Mouse (Mus musculus): ENCODE results near the gene Fgfr2. TPM values are rescaled to one million over a fixed set of nuclear protein-coding genes. Genes with fewer than 3 reads are reported as not detected.
A peak's percentile ranks its signal among the peaks of the same experiment; 100 is the strongest.
"Not testable (repeated sequence)": the region's sequence is repeated elsewhere in the genome, so short reads cannot be mapped to it uniquely, and the experiment has no call there.

Gene Fgfr2
- polyA plus RNA-seq, 1 experiment from 2014 or later: 92.5 TPM

DNA sequence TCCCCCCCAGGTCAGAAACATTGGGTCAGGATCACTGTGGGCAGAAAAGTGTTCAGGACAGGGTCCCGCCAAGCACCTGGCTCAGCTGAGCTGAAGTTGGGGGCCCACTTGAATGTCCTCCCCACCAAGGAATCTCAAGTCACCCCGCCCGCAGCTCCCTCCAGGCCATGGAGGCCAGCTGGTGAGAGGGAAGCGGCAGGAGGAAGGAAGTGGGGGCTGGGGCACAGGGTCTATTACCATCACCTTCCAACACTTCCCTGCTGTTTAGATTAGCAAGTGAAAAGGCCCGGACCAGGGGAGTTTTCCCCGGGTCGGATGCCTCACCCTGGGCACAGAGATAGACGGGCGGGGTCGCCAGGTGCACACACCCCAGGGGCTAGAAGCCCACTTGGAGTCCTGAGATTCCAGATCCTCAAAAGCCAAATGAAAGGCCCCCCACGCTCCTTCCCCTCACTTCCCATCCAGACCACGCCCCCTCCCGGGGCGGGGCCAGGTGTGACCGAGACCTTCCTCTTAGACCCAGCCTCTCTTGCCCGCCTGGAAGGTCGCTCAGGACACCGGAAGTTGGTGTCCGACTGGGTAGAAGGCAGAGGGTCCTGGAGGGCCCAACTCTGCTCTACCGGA is 8.2 kb downstream of the Fgfr2 start:
- H3K36me3 ChIP-seq: peaks cover 6% of the 10 kb centered on the region
- WGBS: 11% methylated on average over 20 of the region's 20 CpGs
- H3K27ac ChIP-seq: peak overlapping the region; percentile 75
- H3K27me3 ChIP-seq (ENCODE audit: insufficient read depth, poor library complexity, severe bottlenecking): no peaks in the 10 kb centered on the region
- peak overlapping the region; percentile 39 for H3K4me3 ChIP-seq
- H3K9me3 ChIP-seq: no peaks in the 10 kb centered on the region
- DNase-seq (ENCODE audit: low spot score): peak; percentile 29
- H3K4me1 ChIP-seq (replicated peaks): peaks cover 94% of the 10 kb centered on the region

DNA sequence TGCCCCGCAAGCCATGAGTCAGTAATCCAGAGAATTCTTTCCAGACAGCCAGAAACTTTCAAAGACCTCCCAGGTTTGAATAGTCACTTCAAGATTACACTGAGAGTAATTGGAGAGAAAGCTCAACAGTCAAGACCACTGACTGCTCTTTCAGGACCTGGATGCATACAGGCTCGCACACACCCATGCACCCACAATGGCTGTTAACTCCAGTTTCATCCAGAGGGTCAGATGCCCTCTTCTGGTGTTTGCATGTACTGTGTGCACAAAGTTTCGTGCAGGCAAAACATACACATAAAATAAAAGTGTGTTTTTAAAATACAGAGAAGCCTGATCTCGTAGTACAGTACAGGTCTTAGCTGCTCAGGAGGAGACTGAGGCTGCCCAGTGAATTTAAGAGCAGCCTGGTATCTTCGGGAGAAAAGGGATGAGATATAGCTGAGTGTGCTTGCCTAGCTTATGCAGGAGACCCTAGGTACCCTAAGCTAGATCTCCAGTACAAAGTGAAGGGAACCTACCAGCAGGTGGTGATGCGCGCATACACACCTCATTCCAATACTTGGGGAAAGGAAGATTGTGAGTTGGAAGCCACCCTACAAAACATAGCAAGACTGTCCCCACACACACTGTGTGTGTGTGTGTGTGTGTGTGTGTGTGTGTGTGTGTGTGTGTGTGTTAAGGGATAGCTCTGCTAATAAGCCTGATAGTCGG is 9.8 kb downstream of the Fgfr2 start:
- WGBS: 75% methylated on average over 8 of the region's 8 CpGs
- peaks cover 85% of the 10 kb centered on the region for H3K4me1 ChIP-seq (replicated peaks)
- H3K9me3 ChIP-seq: no peaks in the 10 kb centered on the region
- no peak overlapping the region for H3K4me3 ChIP-seq
- peaks cover 13% of the 10 kb centered on the region for H3K36me3 ChIP-seq
- peak overlapping the region; percentile 63 for H3K27ac ChIP-seq
- DNase-seq (ENCODE audit: low spot score): no peak
- H3K27me3 ChIP-seq (ENCODE audit: insufficient read depth, poor library complexity, severe bottlenecking): no peaks in the 10 kb centered on the region

DNA sequence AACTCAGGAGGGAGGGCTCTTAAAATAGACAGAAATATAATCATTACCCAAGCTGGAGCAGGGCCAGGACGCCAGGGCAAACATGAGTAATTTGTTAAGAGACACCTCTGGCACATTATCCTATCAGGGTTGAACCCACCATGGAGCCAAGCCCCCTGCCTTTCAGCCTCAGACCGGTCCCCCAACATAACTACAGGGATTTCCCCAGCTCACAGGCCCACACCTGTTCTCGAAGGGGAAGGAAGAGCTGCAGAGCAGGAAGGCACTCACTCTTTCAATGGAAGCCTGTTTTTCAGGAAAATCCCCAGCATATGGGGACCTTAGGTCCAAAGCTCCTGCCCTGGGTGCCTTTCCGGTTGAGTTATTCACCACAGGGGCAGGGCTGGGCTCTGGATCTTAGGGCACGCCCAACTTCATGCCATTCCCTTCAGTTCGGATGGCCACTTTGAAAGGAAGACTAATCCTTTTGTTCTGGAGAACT is 10.8 kb downstream of the Fgfr2 start:
- Histone ChIP-seq H3K36me3 (peaks cover 16% of the 10 kb centered on the region), H3K9me3 (no peaks in the 10 kb centered on the region), H3K4me1 (replicated peaks) (peaks cover 75% of the 10 kb centered on the region), H3K4me3 (no peak overlapping the region), H3K27me3 (ENCODE audit: insufficient read depth, poor library complexity, severe bottlenecking) (no peaks in the 10 kb centered on the region), H3K27ac (peak overlapping the region; percentile 63; the same call in 1 of the 2 replicates)
- 10% methylated on average over 6 of the region's 6 CpGs for WGBS
- DNase-seq (ENCODE audit: low spot score): peak; percentile 33

DNA sequence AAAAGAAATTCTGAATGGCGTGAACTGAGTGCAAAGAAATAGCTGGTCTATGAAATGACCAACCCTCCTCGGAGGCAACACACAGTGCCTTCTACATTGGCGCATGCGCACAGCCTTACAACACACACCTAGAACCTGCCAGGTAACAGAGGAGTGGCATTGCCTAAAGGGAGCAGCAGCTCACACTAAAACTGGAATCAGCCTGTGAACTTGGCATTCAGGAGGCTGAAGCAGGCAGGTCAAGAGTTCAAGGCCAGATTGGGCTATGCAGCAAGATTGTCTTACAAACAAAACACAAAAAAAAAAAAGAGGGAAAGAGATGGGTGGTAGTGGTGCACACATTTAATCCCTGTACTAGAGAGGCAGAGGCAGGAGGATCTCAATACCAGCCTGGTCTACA is 13.7 kb downstream of the Fgfr2 start:
- Histone ChIP-seq H3K4me1 (replicated peaks) (peaks cover 46% of the 10 kb centered on the region), H3K4me3 (no peak overlapping the region), H3K36me3 (peaks cover 16% of the 10 kb centered on the region), H3K27me3 (ENCODE audit: insufficient read depth, poor library complexity, severe bottlenecking) (no peaks in the 10 kb centered on the region), H3K27ac (no peak overlapping the region), H3K9me3 (no peaks in the 10 kb centered on the region)
- DNase-seq (ENCODE audit: low spot score): no peak
- WGBS: 95% methylated on average over 4 of the region's 4 CpGs

DNA sequence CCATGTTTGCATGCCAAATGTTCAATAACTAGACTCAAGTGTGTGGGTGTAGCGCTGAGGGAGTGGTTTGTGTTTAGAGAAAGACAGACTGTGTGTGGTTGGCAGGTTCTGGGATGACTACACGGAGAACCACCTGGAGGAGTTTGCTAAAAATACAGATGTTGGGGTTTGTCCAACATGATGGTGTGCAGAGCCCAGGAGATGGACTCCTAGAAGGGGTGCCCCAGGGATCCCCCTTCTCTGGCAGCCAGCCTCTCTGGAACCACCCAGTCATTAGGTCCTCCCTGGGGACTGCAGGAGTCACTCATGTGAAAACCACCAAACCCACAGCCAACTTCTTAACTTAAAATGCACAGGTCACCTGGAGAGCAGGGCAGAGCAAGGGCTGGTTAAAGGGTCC is 14.5 kb downstream of the Fgfr2 start:
- peaks cover 38% of the 10 kb centered on the region for H3K4me1 ChIP-seq (replicated peaks)
- H3K27ac ChIP-seq: no peak overlapping the region
- no peak overlapping the region for H3K4me3 ChIP-seq
- no peaks in the 10 kb centered on the region for H3K9me3 ChIP-seq
- peaks cover 13% of the 10 kb centered on the region for H3K36me3 ChIP-seq
- DNase-seq (ENCODE audit: low spot score): no peak
- no peaks in the 10 kb centered on the region for H3K27me3 ChIP-seq (ENCODE audit: insufficient read depth, poor library complexity, severe bottlenecking)
- WGBS: 95% methylated on average over 2 of the region's 2 CpGs

DNA sequence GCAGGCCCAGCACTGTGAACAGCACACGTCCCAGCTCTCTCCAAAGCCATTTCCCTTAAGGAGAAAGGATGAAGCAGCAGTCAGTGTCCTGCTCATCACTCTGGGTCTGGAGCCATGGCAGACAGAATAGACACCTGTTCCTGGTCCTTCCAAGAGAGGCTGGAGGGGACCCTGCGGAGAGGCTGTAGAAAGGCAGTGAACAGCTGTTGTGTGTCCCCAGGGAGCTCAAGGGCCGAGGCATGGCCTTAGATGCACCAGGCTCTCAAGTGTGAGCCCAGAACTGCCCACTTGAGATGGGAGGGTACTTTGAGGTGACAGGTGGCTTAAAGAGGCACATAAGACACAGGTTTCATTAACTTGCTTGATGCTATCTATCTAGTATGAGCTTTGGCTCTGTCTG is 20.6 kb downstream of the Fgfr2 start:
- Histone ChIP-seq H3K9me3 (no peaks in the 10 kb centered on the region), H3K27me3 (ENCODE audit: insufficient read depth, poor library complexity, severe bottlenecking) (no peaks in the 10 kb centered on the region), H3K27ac (no peak overlapping the region), H3K36me3 (peaks cover 27% of the 10 kb centered on the region), H3K4me3 (no peak overlapping the region), H3K4me1 (replicated peaks) (peaks cover 49% of the 10 kb centered on the region)
- 62% methylated on average over 3 of the region's 3 CpGs for WGBS
- no peak for DNase-seq (ENCODE audit: low spot score)

DNA sequence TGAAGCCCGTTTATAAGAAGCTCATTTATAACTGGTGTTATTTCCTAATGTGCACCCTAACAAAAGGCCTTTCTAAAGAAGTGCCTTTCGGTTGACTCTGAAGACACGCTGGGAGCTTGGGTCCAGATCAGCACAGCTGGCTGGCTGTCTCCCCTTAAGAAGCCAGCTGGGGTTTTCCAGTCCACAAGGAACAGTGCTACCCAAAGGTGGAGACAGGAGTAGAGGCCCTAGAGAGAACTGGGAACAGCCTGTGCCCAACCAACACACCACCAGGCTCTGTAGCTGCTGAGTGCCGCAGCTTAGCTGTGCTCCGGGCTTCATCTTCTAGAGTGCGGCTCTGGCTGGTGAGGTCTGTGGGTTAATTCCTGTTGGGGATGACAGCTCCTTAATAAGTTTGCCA is 22.1 kb downstream of the Fgfr2 start:
- Histone ChIP-seq H3K36me3 (peaks cover 35% of the 10 kb centered on the region), H3K27ac (no peak overlapping the region), H3K27me3 (ENCODE audit: insufficient read depth, poor library complexity, severe bottlenecking) (no peaks in the 10 kb centered on the region), H3K4me3 (no peak overlapping the region), H3K4me1 (replicated peaks) (peaks cover 56% of the 10 kb centered on the region), H3K9me3 (no peaks in the 10 kb centered on the region)
- DNase-seq (ENCODE audit: low spot score): no peak
- 90% methylated on average over 6 of the region's 6 CpGs for whole genome bisulfite sequencing

DNA sequence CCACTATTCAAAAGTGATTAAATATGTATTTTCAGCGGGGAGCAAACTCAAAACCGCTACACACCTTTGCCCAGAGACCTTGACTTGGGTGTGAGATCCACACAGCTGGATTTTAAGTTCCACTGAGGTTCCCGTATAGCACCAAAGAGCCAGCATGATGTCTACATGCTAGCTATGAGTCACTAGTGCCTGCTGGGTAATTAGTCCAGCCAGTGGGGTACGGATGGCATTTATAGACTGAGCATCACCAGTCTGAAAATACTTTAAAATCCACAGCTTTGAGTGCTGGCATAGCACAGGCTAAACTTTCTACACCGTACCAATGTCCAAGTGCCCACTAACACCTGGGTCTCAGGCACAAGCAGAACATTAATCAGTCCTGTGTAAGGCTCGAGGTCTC is 23.0 kb downstream of the Fgfr2 start:
- peaks cover 56% of the 10 kb centered on the region for H3K4me1 ChIP-seq (replicated peaks)

DNA sequence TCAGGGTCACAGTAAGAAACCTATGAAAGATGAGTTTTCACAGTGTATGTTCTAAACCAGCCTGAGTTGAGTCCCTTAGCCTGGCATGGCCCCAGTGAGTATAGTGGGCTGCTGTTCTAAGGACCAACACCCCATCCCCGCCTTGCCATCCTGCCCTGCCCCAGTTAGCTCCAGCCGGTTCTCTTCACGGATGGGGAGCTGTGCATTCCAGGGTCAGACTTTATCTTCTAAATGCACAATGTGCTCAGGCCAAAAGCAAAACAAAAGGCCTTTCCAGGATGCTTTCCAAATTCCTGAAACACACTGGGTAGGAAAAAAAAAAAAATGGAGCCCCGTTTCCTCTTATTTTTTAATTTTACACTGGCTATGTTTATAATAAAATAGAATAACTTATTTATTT is 23.9 kb downstream of the Fgfr2 start:
- whole genome bisulfite sequencing: 54% methylated on average over 4 of the region's 4 CpGs
- Histone ChIP-seq H3K27me3 (ENCODE audit: insufficient read depth, poor library complexity, severe bottlenecking) (no peaks in the 10 kb centered on the region), H3K4me1 (replicated peaks) (peaks cover 56% of the 10 kb centered on the region), H3K27ac (no peak overlapping the region), H3K9me3 (no peaks in the 10 kb centered on the region), H3K36me3 (peaks cover 42% of the 10 kb centered on the region), H3K4me3 (no peak overlapping the region)
- DNase-seq (ENCODE audit: low spot score): no peak

More for the DNA sequence above, 23.0 kb downstream of the Fgfr2 start:
- no peak overlapping the region for H3K27ac ChIP-seq
- 75% methylated on average over 6 of the region's 6 CpGs for WGBS
- no peak overlapping the region for H3K4me3 ChIP-seq
- H3K9me3 ChIP-seq: no peaks in the 10 kb centered on the region
- H3K27me3 ChIP-seq (ENCODE audit: insufficient read depth, poor library complexity, severe bottlenecking): no peaks in the 10 kb centered on the region
- DNase-seq (ENCODE audit: low spot score): no peak
- peaks cover 40% of the 10 kb centered on the region for H3K36me3 ChIP-seq

DNA sequence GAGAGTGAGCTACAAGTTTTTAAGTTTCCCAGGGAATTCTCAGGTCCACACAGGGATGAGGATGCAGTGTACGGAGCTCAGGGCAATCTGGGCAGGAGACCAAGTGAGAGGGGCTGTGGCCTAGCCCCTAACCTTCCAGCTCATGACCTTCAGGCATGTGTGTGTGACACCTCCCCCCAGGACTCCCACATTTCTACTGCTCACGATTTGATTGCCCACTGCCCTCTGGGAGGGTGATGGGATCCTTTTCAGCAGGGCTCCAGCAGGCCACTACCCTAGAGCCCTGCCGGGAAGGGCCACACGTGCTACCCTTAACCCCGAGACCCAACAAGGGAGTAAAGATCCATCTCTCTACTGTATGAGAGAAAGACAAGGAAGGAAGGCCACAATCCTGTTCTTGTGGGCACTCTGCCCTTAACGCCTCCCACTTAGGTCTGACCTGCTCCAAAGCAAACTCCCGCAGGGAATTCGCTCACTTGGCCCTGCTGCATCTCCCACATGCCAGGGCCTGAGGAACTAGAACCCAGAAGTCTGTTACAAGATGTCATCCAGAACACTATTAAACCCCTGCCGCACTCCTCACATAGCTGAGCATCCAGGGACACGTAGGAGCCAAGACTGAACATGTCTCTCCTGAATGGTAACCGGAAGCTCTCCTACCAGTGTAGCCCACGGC is 24.9 kb downstream of the Fgfr2 start:
- peaks cover 49% of the 10 kb centered on the region for H3K36me3 ChIP-seq
- no peaks in the 10 kb centered on the region for H3K9me3 ChIP-seq
- 86% methylated on average over 12 of the region's 12 CpGs for WGBS
- no peak overlapping the region for H3K4me3 ChIP-seq
- no peak overlapping the region for H3K27ac ChIP-seq
- H3K27me3 ChIP-seq (ENCODE audit: insufficient read depth, poor library complexity, severe bottlenecking): no peaks in the 10 kb centered on the region
- peaks cover 53% of the 10 kb centered on the region for H3K4me1 ChIP-seq (replicated peaks)
- DNase-seq (ENCODE audit: low spot score): no peak

DNA sequence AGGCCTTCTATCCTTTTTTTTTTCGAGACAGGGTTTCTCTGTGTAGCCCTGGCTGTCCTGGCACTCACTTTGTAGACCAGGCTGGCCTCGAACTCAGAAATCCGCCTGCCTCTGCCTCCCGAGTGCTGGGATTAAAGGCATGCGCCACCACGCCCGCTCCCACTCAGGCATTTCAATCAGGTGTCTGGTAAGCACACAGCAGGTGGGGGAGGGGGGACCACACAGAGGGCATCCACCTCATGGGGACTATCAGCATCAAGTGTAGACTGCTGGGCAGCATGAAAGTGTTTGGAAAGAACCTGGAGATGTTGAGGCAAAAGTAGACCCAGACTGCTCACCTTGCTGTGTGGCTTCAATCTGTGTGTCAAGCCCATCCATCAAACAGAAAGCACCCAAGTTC is 27.5 kb downstream of the Fgfr2 start:
- H3K27me3 ChIP-seq (ENCODE audit: insufficient read depth, poor library complexity, severe bottlenecking); H3K4me3 ChIP-seq; H3K9me3 ChIP-seq; H3K27ac ChIP-seq; DNase-seq (ENCODE audit: low spot score): not testable (repeated sequence)
- Histone ChIP-seq H3K36me3 (peaks cover 55% of the 10 kb centered on the region), H3K4me1 (replicated peaks) (peaks cover 46% of the 10 kb centered on the region)
- 87% methylated on average over 7 of the region's 7 CpGs for WGBS

DNA sequence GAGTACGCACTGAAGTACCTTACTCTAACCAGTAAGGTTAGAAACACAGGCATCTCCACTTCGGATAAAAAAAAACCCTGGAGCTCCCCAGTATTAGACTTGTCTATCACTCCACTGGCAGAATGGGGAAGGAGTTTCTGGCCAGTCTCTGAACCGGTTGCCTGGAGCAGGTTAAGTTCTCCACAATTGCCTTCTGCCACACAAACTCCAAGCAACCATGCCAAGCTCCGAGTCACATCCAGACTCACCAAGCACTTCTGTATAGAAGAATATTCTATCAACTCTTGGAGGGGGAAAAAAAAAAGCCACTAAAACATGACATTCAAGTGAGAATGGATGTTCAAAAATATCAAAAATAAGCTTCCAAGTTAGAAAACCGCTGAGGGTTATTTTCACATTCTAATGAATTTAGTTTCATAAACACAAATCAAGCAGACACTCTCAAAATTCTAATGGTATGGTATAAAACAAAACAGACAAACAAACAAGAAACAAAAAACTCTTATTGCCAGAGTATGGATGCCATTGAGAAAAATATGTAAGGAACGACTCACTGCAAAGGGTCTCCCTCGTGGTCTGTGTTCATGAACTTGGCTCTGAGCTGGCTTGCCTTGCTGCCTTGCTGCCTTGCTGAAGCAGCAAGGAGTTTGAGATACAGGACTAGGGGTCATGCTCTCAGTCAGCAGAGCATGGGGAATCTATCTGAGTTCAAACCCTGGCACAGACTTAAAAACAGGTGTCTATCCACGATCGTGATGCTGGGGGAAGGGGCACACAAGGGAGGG is 28.2 kb downstream of the Fgfr2 start:
- Histone ChIP-seq H3K36me3 (peaks cover 55% of the 10 kb centered on the region), H3K4me3 (no peak overlapping the region), H3K4me1 (replicated peaks) (peaks cover 45% of the 10 kb centered on the region), H3K27me3 (ENCODE audit: insufficient read depth, poor library complexity, severe bottlenecking) (no peaks in the 10 kb centered on the region), H3K9me3 (no peaks in the 10 kb centered on the region), H3K27ac (no peak overlapping the region)
- DNase-seq (ENCODE audit: low spot score): no peak
- WGBS: 85% methylated on average over 9 of the region's 9 CpGs

Measured in hindbrain, embryonic 10.5 days (tissue).